Mouse (Mus musculus) lung, adult 18-20 months (tissue): ENCODE results near the gene Dscam.

Experiments
- DNase-seq, 2 experiments: peaks; one replicate each; pipeline ENCODE4 v3.0.0; 2022; ENCODE audit warnings: mixed read lengths in 2 of 2

Gene Dscam

DNA sequence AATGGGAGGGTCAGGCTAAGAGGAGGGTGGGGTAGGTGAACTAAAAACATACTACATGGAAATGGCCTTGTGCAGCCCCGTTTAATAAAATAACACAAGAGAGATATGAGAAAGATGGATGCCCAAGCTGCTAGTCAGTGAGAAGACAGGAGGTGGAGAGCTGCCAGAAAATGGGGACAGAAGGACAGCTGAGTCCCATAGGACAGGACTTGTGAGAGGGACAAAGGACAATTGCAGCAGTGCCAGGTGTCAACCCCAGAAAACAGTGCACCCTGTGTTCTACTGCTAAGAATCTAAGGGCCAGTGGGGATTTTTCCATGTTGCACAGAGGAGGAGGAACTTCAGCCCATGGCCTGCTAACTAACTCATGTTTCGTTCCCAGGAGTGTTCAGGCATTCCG, 470.0 kb downstream of the Dscam start:
- no peak for DNase-seq

DNA sequence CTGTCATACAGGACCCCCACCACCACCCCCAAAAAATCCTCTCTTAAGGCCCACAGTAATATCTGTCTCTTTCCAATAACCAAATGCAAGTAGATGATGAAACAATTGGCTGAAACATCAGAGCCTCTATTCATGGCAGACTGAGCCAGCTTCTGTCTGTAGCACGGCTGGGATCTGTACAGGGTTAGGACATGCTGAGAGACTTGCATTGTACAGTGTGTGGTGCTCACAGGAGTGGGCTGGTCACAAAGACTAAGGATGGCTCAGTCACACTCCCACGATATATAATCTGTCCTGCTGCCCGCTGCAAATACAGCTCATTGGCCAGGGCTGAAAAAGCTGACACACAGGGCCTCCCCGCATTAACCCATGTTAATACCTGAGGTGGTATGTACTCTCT, 474.7 kb downstream of the Dscam start:
- DNase-seq: no peak

DNA sequence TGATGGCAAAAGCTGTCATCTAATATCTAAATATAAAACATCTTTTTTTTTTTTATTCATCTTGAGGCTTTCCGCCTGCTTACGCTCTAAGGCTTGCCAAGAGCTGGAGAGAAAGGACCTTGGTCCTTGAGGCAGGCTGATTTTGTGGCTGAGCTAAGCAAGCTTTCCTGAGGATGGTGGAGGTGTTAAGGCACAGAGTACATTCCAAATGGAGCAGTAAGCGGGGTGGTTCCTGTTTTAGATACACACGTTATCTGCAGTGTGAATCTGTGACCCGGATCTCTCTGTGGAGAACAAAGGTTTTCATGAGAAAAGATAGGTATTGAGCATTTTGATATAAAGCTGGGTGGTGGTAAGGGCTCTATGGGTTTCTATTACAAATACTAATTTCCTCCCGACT, 479.0 kb downstream of the Dscam start:
- no peak for DNase-seq

DNA sequence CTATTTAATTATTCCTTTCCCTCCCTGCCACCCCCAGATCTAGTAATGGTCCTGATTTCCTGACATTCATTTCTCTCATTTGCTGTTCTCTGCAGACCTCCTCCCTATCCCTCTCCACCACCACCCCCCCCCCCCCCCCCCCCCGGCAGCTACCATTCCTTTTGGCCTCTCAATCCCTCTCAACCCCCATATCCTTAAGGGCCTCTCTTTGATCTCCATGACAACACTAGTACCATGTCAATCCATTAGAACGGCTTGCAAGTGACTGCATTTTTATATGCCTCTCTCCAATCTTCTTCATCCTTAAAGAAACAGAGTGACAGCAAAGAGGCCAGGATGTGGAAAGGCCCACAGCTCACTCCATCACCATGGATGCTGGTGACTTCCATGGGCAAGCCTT, 480.5 kb downstream of the Dscam start:
- DNase-seq: no peak

DNA sequence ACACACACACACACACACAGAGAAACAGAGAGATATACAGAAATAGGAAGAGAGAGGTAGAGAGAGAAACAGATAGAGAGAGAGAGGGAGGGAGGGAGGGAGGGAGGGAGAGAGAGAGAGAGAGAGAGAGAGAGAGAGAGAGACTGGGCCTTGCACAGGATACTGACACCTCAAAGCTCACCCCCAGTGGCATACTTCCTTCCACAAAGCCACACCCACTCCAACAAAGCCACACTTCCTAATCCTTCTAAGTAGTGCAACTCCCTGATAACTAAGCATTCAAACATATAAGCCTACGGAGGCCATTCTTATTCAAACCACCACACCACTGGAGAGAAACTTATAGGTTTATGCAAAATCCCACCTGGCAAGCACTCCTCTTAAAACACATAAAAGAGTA, 481.1 kb downstream of the Dscam start:
- no peak for DNase-seq

DNA sequence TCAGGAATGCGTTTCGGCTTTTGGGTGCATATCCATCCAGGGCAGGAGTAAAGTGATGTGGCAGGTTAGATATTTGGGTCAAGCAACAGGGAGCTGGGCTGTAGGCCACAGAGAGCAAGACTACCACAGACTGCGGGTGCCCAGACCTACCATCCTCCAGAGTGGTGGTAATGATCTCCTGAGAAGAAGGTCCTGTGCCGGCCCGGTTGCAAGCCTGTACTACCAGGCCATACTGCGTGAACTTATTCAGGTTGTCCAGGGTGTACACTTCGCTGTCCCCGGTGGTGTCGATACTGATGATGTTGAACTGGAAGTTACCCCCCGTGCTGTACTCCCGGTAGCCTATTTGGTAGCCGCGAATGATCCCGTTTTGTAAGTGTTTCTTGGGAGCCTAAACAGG, 485.5 kb downstream of the Dscam start:
- DNase-seq: no peak

DNA sequence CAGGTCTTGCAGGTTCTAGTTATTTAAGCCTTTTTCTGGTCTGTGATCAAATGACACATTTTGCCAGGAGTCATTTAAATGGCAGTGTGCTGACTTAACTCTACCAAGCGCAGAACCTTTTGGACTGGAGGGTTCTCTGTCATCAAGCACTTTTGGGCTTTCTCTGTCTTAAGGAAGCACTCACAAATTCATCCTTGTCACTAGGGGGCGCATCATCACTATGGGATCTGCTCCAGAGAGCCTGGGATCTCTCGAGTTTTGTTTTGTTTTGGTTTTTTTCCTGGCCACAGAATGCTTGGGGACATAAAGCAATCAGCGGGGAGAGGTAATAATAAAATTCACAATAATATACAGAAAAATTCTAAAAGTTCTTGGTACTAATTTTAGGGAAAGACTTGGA, 486.0 kb downstream of the Dscam start:
- DNase-seq: peak in 1 of 2 experiments; percentile 26

DNA sequence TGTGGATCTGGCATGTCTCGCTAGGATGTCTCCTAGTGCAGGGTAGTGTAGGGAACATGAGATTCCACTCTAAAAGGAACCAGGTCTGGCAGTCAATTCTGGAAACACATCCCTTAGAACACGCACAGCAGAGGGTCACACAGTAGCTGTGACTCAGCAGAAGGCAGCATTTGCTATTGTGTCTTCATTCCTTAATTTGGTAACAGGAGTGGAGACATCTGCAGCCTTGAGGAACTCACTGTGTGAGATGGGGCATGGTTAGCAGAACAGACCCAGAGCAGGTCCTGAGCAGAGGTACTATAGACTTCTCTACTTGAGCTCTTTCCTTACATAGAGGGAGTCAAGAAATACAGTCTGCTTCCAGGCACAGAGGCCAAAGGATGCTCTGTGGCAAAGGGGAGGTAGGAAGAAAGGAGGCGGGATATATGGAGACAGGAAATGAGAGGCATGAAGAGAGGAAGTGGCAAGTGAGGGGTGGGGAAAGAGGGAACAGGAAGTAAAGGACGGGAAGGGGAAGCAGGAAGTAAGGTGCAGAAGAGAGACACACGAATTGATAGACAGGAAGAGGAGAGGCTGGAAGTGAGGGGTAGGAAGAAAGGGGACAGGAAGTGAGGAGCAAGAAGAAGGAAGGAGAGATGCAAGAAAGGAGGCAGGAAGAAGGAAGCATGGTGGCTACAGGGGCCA, 488.1 kb downstream of the Dscam start:
- DNase-seq: no peak

DNA sequence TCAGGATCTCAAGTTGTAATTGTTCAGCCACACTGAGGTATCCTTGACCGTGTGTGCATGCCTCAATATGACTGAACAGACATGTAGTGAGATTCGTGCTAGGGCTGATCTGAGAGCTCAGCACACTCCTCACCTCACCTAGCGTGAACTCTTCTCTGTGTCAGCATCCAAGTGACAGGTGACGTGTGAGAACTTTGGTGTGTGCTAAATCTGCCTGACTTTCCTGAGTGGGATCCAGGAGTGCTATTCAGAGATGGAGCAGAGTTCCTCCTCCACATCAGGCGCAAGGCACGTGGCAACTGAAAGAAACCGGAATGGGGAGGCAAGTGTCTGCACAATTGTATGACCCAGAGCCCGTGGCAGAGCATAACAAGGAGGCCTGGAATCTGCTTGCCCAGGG, 490.6 kb downstream of the Dscam start:
- DNase-seq: no peak

DNA sequence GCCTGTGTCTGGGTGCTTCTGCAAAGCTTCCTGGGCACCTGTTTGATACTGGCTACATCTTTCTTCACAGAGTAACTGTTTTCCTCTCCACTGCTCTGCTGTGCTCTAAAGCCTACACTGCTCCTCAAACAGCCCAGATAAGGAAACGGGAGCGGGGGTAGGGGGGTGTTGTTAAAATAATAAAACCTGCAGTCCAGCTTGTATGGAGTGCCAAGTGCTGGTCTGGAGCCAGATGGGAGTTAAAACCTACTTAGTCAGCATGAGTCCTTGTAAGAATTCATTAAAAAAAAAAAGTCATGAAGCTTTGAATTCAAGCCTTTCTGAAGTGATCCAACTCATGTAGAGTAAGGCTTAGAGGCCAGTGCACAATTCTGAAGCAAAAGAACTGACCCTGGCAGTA, 493.1 kb downstream of the Dscam start:
- no peak for DNase-seq

DNA sequence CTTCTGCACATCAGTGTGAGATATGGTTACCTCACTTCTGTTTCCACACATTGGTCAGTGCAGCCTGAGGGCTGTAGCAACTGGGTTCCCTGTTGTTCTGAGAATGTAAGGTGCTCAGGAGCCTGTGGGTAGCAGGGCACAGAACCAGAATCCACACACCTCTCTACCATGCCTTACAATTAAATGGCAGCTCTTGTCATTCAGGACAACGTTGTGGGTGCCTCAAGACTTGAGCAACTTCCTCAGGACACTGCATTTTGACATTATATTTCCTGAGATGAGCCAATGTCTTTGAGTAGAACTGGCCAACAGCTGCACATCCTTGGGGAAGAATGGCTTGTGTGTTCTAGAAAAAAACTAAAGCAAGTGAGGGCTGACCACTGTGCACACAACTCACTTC, 493.9 kb downstream of the Dscam start:
- DNase-seq: no peak

DNA sequence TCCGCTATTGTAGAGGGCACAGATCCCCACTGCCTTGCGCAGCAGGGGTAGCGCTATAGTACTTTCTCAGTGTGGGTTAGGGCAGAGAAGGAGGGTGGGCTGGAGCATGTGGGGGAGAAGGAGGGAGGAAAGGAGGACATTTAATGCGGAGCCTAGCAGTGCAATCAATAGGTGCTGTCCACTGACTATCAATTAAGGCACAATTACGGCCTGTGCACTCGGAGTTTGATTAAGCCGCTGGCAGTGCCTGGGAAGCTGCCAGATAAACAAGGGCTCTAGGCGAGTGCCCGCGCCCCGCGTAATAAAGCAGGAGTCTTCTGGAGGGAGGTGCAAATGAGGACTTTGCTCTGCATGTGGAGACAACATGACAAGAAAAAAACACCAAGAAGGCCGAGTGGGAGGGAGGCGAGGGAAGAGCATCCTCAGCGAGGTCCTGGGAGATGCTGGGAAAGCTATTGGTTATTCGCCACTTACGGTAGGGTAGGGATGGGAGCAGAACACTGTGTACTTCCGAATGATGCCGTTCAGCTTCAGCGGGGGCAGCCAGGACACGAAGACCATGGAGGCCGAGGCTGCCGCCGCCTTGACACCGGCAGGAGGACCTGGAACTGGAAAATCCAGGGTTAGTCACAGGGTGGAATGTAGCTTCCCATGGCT, 497.2 kb downstream of the Dscam start:
- DNase-seq: no peak

DNA sequence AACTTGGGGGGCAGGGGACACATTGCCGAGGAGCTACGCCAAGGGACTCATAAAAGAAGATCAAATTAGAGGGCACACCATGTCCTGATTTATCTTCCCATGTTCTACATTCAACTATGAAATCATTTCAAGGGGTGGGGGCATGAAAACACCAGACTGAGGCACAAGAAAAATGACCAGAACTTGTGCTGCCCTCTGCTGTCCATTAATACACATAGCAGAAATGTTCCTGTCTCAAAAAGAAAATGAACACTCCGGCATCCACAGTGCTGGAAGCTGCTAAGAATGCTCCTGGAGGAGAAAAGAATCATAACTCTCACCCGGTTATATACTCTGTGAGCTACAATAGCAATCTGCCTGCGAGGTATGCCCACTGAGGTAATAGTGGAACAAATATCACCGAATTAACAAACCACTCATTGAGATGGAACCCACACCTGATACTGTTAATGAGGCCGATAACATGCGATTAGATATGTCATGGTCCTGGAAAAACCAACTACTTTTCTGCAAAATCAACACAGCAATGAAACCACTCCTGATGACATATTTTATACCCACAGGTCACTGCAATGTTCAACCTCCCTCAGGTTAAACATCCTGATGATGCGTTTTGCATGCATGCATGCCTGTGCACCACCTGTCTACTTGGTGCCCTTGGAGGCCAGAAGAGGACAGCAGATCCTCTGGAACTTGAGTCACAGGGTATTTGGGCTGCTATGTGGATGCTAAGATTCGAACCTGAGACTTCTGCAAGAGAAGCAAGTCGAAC, 498.8 kb downstream of the Dscam start:
- DNase-seq: no peak

DNA sequence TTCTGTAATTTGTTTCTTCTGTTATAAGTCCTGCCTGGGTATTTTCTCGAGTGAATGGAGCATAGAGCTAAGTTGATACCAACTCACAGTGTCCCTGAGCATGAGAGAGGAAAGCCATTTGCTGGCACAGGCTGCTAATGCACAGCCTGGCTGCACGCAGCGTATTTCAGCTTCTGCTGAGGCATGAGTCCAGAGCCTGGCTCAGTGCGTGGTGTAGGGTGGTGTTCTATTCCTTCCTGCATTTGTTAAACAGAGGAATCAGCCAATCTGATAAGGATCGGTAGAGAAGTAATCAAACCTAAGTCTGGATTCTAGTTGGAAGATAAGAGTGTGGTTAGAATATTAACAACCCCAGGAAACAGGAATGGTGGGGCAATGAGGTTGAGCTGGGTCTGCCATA, 500.8 kb downstream of the Dscam start:
- DNase-seq: peak; percentile 33 to 44

DNA sequence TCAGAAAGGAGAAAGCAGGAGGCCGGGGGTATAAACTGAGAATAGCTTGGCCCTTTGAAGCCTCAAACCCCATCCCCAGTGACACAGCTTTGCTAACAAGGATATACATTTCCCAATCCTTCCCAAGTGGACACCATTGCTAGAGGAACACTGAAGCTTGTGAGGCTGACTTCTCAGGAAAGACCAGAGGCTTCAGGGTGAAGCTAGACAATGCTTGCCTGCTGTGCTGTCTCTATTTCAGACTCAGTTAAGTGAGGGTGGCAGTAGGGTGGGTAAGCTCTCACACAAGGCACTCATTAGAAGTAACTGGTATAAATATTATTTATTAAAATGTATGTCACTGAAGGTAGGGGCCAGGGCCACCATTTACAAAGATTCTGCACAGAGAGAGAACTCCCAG, 502.1 kb downstream of the Dscam start:
- no peak for DNase-seq

DNA sequence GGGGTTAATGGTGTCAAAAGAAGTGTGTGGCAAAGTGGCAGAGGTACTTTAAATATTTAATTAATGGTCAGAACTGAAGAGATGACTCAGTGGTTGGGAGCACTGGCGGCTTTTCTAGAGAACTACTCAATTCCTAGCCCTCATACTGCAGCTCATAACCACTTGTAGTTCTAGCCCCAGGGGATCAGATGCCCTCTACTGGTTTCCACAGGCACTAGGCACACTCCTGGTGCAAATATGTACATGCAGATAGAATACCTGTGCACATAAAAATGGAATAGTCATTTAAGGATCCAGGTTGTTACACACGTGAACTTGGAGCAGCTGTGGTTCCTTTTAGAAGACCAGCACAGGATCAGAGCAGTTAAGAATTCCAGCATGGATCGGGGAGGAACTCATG, 509.5 kb downstream of the Dscam start:
- no peak for DNase-seq

DNA sequence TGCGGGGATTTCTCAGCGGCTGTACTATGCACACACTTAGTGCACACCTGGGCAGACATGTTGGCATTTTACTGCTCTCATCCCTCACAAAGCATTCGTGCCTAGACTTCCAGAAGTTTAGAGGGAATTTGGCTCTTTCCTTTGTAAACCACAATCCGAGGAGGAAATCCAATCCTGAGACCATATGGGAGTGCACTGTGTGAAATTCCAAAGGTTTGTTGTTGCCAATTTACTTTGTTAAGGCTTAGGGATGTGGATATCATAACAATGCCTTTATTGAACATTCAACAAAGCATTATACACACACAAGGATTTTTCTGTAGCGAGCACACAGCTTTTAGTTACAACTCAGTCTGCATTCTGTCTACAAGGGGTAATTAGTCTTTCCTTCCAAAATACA, 511.3 kb downstream of the Dscam start:
- DNase-seq: no peak

DNA sequence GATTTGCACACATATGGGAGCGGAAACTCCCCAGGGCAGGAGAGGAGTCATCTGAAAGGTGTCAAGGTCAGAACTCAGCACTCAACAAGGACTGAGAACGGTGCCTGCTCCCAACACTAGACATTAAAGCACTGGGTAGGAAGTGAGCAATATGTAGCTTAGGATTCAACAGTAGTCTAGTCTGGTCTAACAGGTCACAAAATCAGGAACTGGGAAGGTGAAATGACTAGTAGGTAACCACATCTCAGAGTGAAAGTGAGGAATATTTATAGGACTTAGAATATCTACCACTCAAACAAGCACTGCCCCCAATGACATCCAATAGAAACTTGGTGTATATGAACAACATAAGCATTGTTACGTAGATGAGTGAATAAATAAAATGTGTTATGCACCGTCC, 515.0 kb downstream of the Dscam start:
- no peak for DNase-seq

DNA sequence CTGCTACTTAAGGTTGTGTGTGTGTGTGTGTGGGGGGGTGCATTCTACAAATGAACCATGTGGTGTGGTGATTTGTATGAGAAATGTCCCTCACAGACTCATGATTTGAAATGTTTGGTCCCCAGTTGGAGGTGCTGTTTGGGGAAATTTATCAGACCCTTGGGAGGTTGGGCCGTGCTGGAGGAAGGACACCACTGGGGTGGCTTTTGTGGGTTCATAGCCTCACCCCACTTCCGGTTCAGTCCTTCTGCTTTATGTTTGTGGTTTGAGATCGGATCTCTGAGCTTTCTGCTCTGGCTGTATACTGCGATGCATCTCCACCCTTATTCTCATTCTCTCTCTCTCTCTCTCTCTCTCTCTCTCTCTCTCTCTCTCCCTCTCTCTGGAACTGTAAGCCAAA, 516.5 kb downstream of the Dscam start:
- DNase-seq: no peak

DNA sequence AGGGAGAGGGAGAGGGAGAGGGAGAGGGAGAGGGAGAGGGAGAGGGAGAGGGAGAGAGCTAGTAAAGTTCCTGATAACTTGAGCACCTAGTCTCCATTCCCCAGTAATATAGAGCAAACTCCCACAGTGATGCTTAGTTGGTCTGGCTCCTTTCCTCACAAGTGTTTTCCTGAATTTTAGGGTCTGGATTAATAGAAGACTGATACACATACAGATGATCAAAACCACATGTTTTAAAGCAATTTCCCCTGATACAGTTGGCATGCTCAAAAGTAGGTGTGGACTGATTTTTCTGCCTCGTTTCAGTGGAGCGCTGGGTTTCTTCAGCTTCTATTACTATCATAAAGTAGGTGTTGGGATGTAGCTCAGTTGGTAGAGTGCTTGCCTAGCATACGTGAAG, 519.1 kb downstream of the Dscam start:
- no peak for DNase-seq

DNA sequence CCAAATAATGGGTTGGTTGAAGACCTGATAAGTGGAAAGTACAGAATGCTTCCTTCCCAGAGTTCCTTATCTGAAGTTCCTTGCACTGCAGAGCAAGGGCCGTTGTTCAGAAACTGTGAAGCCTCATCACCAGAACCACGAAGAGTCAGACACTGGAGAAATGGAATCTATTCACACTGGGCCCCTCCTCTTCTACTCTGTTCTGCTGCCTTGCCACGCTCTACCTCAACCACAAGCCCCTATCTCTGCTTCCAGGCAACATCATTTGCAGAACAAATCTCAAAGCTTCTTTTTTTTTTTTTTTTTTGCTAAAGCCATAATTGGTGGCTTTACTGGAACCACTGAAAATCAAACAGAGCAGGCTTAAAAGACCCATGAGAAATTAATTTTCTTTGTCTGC, 530.5 kb downstream of the Dscam start:
- DNase-seq: no peak

DNA sequence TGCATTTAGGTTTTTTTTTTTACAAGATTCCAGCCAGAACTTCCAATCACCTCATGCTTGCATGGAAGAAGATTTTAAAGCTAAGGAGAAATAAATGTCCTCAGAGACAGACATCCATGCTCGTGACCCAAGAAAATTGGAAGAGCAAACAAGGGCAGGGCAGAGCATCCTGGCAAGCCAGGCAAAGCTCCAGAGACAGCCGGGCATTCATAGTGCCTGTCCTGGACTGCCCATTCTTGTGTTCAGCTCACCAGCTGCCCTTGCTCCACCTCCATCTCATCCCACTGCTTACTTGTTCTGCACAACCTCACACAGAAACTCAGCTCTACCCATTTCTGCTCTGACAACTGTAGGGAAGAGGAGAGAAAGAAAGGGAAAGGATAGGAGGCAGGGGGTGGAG, 534.6 kb downstream of the Dscam start:
- DNase-seq: no peak

DNA sequence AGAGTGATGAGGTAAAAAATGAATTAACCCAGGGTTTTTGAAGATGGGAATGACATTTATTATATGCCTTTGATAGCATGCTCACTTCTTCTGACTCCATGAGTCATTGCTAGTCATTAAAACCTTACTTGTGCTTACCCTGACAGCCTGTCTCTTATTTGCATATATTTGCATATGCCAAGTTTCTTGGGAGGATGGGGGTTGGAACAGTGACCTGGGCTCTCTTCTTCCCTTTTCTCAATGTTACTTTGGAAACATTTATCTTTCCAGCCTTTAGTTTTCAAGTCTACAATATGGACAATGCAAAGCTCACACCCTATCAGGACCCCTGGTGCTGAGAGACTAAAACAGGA, 535.8 kb downstream of the Dscam start:
- DNase-seq: no peak

DNA sequence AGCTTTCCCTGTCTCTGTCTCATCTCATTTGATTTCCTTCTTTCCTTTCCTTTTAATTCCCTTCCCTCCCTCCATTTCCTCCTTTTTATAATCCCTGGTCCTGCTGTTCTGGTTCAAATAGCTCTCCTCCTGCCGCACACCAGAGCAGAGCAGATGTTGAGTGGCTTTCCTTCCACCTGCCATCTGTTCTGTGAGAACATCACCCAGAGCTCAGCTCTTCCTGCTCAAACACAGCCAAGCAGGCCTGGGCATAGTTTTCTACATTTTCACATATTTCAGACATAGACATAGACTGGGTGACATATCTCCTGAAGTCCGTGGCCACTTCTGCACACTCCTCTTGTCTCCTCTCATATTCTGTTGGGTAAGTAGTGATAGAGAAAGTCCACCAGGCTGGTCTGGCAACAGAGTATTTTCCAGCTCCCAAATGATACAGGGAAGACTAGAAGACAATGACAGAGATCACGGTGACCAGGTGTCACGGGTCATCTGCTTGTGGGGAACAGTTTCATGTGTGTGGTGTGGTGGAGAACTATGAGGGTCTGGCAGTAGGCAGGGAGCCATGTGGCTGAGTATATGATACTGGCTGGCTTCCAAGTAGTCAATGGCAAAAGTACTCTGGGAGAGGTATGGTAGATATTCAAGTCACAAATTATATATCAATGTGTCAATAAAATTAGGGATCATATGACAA, 536.3 kb downstream of the Dscam start:
- no peak for DNase-seq
